Mouse (Mus musculus) stomach, embryonic 15.5 days (tissue): ENCODE data around the gene Triap1. TPM values are rescaled to one million over a fixed set of nuclear protein-coding genes. Genes with fewer than 3 reads are reported as not detected.

Experiments
- ATAC-seq: fragments of 200-750 bp; cut with Nextera tagmentation; 2 replicates; pipeline ENCODE4 v1.8.0; 2017; ENCODE audit warnings: low read depth, moderate number of reproducible peaks, moderate TSS enrichment; ENCODE audit not compliant: insufficient read depth, low FRiP score
- H3K27ac ChIP-seq: fragments of 300-500 bp; sonication (generic); 2 replicates; pipeline ENCODE4 v1.5.1; 2015; ENCODE audit warnings: mild to moderate bottlenecking, inconsistent platforms
- H3K27me3 ChIP-seq: fragments of 300-500 bp; sonication (generic); replicated peaks from 2 replicates; pipeline ENCODE4 v1.6.1; 2015; ENCODE audit warnings: inconsistent platforms
- H3K36me3 ChIP-seq: fragments of 300-500 bp; sonication (generic); 2 replicates; pipeline ENCODE4 v1.6.1; 2015; ENCODE audit warnings: inconsistent platforms
- H3K4me1 ChIP-seq: fragments of 300-500 bp; sonication (generic); 2 replicates; pipeline ENCODE4 v1.6.1; 2015; ENCODE audit warnings: inconsistent platforms
- H3K4me2 ChIP-seq: fragments of 300-500 bp; sonication (generic); 2 replicates; pipeline ENCODE4 v1.6.1; 2015; ENCODE audit warnings: mild to moderate bottlenecking, inconsistent platforms
- H3K4me3 ChIP-seq: fragments of 300-500 bp; sonication (generic); replicated peaks from 2 replicates; pipeline ENCODE4 v1.5.1; 2015; ENCODE audit warnings: inconsistent platforms
- H3K9ac ChIP-seq: fragments of 300-500 bp; sonication (generic); 2 replicates; pipeline ENCODE4 v1.6.1; 2015; ENCODE audit warnings: inconsistent platforms
- H3K9me3 ChIP-seq: fragments of 300-500 bp; sonication (generic); 2 replicates; pipeline ENCODE4 v1.6.1; 2016; ENCODE audit warnings: inconsistent platforms
- WGBS: fragments of 180-500 bp; shearing (Covaris S2); methylation state at CpG from one replicate; pipeline ENCODE4 v1.1.7; 2015; 5-methylcytosine and 5-hydroxymethylcytosine counted together
- polyA plus RNA-seq: library from polyadenylated mRNA; unstranded; fragments of >200 nt; fragmentation: Nextera tagmentation; extraction: Ambion mirVana; gene quantifications from 2 replicates; pipeline ENCODE4 v1.2.1, GENCODE M21; 2015

Gene Triap1
- polyA plus RNA-seq, 1 experiment from 2014 or later: 52.0 TPM

DNA sequence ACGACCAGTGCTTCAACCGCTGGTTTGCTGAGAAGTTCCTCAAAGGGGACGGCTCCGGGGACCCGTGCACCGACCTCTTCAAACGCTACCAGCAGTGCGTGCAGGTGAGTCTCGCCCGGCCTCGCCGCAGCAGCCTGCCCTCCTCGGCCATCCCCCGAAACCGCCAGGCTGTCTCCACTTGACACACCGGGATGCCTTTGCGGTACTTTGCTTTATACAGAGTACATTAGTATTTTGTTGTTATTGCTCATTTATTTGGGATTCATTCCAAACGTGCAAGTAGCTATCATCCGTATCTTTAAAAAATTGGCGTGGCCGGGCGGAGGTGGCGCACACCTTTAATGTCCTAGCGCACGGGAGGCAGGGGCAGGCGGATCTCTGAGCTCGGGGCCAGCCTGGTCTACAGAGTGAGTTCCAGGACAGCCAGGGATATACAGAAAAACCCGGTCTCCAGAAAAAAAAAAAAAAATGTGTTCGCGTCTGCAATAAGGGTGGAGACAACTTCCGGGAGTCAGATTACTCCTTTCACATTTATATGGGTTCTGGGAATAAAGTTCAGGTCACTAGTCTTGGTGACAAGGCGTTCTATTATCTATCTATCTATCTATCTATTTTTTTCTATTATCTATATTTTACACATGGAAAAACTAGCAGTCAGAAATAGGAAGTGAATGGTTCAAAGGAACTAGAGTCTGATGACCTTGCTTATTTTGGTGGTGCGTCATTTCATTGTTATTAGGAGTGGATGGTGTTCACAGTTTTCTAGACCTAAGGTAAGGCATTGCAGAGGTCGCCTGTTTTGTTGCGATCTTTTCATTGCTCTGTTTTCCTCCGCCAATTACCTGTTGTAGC, 515 bp downstream of the Triap1 start:
- WGBS: 11% methylated on average over 36 of the region's 36 CpGs
- Histone ChIP-seq H3K27me3 (no peaks in the 10 kb centered on the region), H3K9me3 (no peaks in the 10 kb centered on the region), H3K27ac (peak overlapping the region; percentile 86), H3K36me3 (peaks cover 30% of the 10 kb centered on the region), H3K4me2 (peak overlapping the region; percentile 62), H3K4me1 (peaks cover 6% of the 10 kb centered on the region; the same call in 1 of the 2 replicates), H3K4me3 (peak overlapping the region; percentile 91), H3K9ac (peak overlapping the region; percentile 85; the same call in 1 of the 2 replicates)
- peak; percentile 74 for ATAC-seq

GRCm38 (mm10) chr5:115347564-115347963, 6.5 kb downstream of the Triap1 start:
- Histone ChIP-seq H3K9ac (no peak overlapping the region), H3K36me3 (peaks cover 30% of the 10 kb centered on the region), H3K4me2 (peak overlapping the region; percentile 75), H3K4me3 (peak overlapping the region; percentile 93), H3K27me3 (no peaks in the 10 kb centered on the region), H3K9me3 (no peaks in the 10 kb centered on the region), H3K27ac (no peak overlapping the region), H3K4me1 (peaks cover 10% of the 10 kb centered on the region)
- ATAC-seq: 0 out of 2 replicates have a peak, but pooled peaks have one; percentile 51
- WGBS: 0% methylated on average over 5 of the region's 5 CpGs

DNA sequence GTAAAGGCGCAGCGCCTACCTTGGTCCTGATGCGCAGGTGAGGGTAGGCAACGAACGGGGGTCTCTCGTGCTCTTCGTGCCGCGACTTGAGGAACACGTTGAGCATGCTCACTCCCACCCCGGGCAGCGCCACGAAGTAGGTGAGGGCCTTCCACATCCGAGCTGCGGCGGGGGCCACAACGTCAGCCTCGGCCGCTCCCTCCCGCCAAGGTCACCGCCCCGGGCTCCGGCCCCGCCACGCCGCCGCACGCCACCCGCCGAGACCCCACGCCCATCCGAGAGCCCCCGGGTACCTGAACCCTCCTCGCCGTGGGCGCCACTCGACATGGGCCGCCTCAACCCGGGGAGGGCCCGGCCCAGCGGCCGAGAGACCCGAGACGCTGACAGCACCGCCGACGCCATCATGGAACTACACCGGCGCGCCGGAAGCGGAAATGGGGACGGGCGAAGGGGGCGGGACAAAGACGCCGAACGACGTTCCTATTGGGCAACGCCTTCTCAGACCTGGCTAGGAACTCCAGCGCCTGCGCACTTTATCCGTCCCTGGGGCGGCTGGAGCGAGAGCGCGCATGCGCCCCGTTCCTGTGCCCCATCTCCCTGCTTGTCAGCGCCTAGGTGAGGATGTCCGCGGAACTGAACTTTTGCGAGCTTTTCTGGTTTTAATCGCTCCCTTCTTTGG, 7.7 kb downstream of the Triap1 start, which contains the start of gene Cox6a1:
Gene Cox6a1 (minus strand): TSS at position 436 of the 679 bp plus-strand sequence.
- Histone ChIP-seq H3K9me3 (no peaks in the 10 kb centered on the region), H3K27me3 (no peaks in the 10 kb centered on the region), H3K27ac (peak within 1 kb of the TSS; percentile 90), H3K4me1 (peaks cover 10% of the 10 kb centered on the region), H3K9ac (peak within 1 kb of the TSS; percentile 85), H3K4me2 (peak within 1 kb of the TSS; percentile 75), H3K4me3 (peak within 1 kb of the TSS; percentile 93), H3K36me3 (peaks cover 19% of the 10 kb centered on the region)
- peak; percentile 93 for ATAC-seq
- under 1% methylated on average over 73 of the region's 74 CpGs for WGBS

DNA sequence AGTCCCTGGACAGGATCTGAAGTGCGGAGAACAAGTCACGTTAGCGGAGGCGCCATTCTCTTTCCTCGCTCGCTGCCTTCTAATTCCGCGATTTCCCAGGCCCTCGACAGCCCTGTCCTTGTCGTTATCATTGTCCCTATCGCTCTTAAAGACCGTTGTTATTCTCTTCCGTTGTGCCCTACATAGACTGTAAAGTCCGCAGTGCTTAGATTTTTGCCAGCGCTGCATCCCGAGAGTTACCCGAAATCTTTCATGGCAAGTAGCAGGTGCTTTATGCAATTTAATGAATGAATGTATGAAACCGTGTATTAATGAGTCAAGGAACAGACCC, 8.2 kb downstream of the Triap1 start:
- Histone ChIP-seq H3K4me2 (peak overlapping the region; percentile 75), H3K27me3 (no peaks in the 10 kb centered on the region), H3K27ac (peak overlapping the region; percentile 90), H3K9ac (peak overlapping the region; percentile 60; the same call in 1 of the 2 replicates), H3K4me1 (peaks cover 10% of the 10 kb centered on the region), H3K4me3 (peak overlapping the region; percentile 93), H3K9me3 (no peaks in the 10 kb centered on the region), H3K36me3 (peaks cover 14% of the 10 kb centered on the region)
- 1% methylated on average over 18 of the region's 18 CpGs for WGBS
- peak; percentile 16; the same call in 1 of the 2 replicates for ATAC-seq

- Histone ChIP-seq H3K4me1 (peaks cover 10% of the 10 kb centered on the region), H3K4me3 (no peak overlapping the region), H3K9me3 (no peaks in the 10 kb centered on the region), H3K36me3 (no peaks in the 10 kb centered on the region), H3K9ac (no peak overlapping the region), H3K27ac (no peak overlapping the region), H3K27me3 (no peaks in the 10 kb centered on the region), H3K4me2 (no peak overlapping the region)
- ATAC-seq: no peak
- 79% methylated on average over 5 of the region's 5 CpGs for WGBS
These were observed 10.3 kb downstream of the Triap1 start for GRCm38 (mm10) chr5:115351348-115351747.

DNA sequence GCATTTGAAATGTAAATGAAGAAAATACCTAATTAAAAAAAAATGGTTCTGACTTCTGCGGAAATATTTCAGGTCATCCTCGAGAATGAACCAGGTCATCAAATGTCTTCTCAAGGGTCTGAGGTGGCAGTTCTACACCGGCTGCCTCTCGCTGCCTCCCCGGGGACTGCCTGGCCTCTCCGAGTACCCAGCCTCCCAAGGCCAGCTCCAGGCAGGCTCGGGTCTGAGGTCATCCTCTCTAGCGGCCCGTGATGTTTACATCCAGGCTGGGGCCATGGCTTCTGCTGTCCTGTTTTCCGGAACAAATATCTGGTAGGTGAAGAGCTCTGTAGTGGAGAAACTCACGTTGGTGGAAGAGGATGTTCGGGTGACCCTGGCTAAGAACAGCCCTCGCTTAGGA, 14.0 kb downstream of the Triap1 start:
- Histone ChIP-seq H3K36me3 (no peaks in the 10 kb centered on the region), H3K4me3 (no peak overlapping the region), H3K9me3 (no peaks in the 10 kb centered on the region), H3K27me3 (no peaks in the 10 kb centered on the region), H3K4me1 (no peaks in the 10 kb centered on the region), H3K27ac (no peak overlapping the region), H3K4me2 (no peak overlapping the region), H3K9ac (no peak overlapping the region)
- WGBS: 40% methylated on average over 13 of the region's 13 CpGs
- ATAC-seq: no peak

DNA sequence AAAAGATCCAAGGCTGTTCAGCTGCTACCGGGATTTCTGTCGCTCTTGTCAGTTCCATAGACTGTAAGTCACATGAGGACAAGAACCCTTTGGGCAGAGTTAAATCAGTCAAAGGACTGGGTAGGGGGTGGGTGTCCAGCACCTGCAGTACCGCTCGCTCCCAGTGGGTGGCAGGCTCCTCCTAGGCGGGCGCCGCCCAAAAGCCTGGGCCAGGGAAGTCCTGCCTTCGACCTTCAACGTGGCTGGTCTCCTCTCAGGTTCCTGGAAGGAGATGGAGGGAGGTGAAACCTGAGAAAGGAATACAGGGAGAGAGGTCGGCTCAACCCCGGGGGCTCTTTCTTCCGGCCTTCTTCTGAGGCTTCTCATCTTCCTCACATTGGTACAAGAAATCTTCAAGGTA, 17.8 kb downstream of the Triap1 start:
- H3K27ac ChIP-seq: no peak overlapping the region
- ATAC-seq: 0 out of 2 replicates have a peak, but pooled peaks have one; percentile 47
- no peak overlapping the region for H3K4me3 ChIP-seq
- no peaks in the 10 kb centered on the region for H3K9me3 ChIP-seq
- no peaks in the 10 kb centered on the region for H3K4me1 ChIP-seq
- WGBS: 2% methylated on average over 12 of the region's 12 CpGs
- H3K4me2 ChIP-seq: no peak overlapping the region
- no peaks in the 10 kb centered on the region for H3K36me3 ChIP-seq
- no peaks in the 10 kb centered on the region for H3K27me3 ChIP-seq
- H3K9ac ChIP-seq: no peak overlapping the region

DNA sequence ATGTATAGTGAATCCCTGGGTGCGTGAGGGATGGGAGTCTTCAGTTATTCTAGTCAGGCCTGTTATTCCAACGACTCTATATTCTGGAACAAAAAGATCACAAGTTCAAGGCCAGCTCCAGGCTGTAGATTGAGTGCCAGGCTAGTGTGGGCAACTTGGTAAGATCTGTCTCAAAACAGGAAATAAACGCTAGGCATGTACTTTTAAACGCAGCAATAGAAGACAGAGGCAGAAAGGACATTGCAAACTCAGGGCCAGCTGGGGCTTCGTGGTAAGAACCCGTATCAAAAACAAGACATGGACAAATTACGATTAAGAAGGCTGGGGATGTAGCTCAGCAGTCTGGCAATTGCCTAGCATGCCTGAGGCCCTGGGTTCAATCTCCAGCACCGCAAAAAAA, 18.4 kb downstream of the Triap1 start:
- Histone ChIP-seq H3K27me3 (no peaks in the 10 kb centered on the region), H3K4me1 (no peaks in the 10 kb centered on the region), H3K9ac (no peak overlapping the region), H3K36me3 (no peaks in the 10 kb centered on the region), H3K4me3 (no peak overlapping the region), H3K4me2 (no peak overlapping the region), H3K27ac (no peak overlapping the region), H3K9me3 (no peaks in the 10 kb centered on the region)
- ATAC-seq: no peak
- 82% methylated on average over 8 of the region's 8 CpGs for WGBS

GRCm38 (mm10) chr5:115359851-115360372, 18.9 kb downstream of the Triap1 start:
- no peak overlapping the region for H3K27ac ChIP-seq

GRCm38 (mm10) chr5:115362216-115362615, 21.2 kb downstream of the Triap1 start:
- no peak overlapping the region for H3K9ac ChIP-seq
- H3K9me3 ChIP-seq: no peaks in the 10 kb centered on the region
- H3K4me2 ChIP-seq: no peak overlapping the region
- no peaks in the 10 kb centered on the region for H3K36me3 ChIP-seq
- WGBS: 47% methylated on average over 7 of the region's 7 CpGs
- no peaks in the 10 kb centered on the region for H3K27me3 ChIP-seq
- ATAC-seq: no peak
- no peak overlapping the region for H3K27ac ChIP-seq
- H3K4me1 ChIP-seq: no peaks in the 10 kb centered on the region
- H3K4me3 ChIP-seq: no peak overlapping the region

More at GRCm38 (mm10) chr5:115359851-115360372, 18.9 kb downstream of the Triap1 start:
- Histone ChIP-seq H3K9me3 (no peaks in the 10 kb centered on the region), H3K4me1 (no peaks in the 10 kb centered on the region), H3K27me3 (no peaks in the 10 kb centered on the region), H3K9ac (no peak overlapping the region), H3K4me2 (no peak overlapping the region), H3K36me3 (no peaks in the 10 kb centered on the region), H3K4me3 (no peak overlapping the region)
- no peak for ATAC-seq
- WGBS: 55% methylated on average over 5 of the region's 5 CpGs

DNA sequence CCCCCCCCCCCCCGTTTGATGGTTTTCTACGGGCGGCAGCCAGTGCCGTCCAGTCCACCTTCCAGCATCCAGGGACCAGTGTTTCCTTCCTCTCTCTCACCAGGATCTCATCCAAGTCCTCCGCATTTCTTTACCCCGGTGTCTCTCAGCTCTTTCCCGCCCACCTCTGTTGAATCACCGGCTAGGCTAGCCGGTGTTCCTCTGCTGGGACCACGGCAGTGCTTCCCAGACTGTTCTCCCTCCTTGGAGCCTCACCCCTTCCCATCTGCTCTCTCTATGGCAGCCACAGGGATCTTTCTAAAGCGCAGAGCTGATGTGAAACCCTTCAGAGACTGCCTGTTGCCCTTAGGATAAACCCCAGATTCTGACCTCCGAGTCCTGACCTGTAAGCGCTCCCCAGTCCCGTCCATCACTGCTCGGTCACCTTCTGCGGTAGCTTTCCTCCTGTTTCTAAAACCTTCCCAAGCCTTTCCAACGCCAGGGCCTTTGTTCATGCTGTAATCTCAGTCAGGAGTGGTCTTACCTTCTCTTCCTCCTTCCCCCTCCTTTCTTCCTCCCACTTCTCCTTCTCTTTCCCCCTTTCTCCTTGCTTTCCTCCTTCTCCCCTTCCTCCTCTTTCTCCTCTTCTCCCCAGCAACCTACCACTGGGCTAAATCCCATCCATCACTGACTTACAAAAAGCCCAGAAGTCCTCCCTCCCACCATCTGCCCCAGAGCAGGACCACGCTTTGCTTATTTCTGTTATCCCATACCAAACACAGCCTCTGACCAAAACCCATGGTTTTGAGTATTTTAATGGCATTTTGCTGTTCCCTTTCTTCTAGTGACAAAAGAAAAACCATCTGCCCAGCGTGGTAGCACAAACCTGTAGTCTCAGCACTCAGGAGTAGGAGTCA, 22.0 kb downstream of the Triap1 start:
- Histone ChIP-seq H3K27ac (no peak overlapping the region), H3K36me3 (no peaks in the 10 kb centered on the region), H3K4me3 (no peak overlapping the region), H3K9me3 (no peaks in the 10 kb centered on the region), H3K27me3 (no peaks in the 10 kb centered on the region), H3K4me2 (no peak overlapping the region), H3K4me1 (no peaks in the 10 kb centered on the region), H3K9ac (no peak overlapping the region)
- no peak for ATAC-seq
- WGBS: 14% methylated on average over 19 of the region's 19 CpGs
